Mouse (Mus musculus) midbrain, embryonic 11.5 days (tissue): ENCODE measurements around the gene Sik1. TPM values are rescaled to one million over a fixed set of nuclear protein-coding genes. Genes with fewer than 3 reads are reported as not detected.

Experiments
- ATAC-seq: fragments of 200-750 bp; cut with Nextera tagmentation; 2 replicates; pipeline ENCODE4 v1.8.0; 2017; ENCODE audit warnings: moderate TSS enrichment, moderate library complexity; ENCODE audit not compliant: low FRiP score
- DNase-seq: peaks from one replicate; pipeline ENCODE4 v3.0.0; 2015; ENCODE audit warnings: low spot score; ENCODE audit errors: missing footprints
- H3K27ac ChIP-seq: fragments of 300-500 bp; sonication (generic); 2 replicates; pipeline ENCODE4 v1.5.1; 2014; ENCODE audit warnings: low read depth, low read length
- H3K27me3 ChIP-seq: fragments of 300-500 bp; sonication (generic); 2 replicates; pipeline ENCODE4 v1.6.1; 2014; ENCODE audit warnings: mild to moderate bottlenecking, low read length, moderate library complexity, mixed read lengths; ENCODE audit not compliant: control insufficient read depth, insufficient read depth
- H3K36me3 ChIP-seq: fragments of 300-500 bp; sonication (generic); 2 replicates; pipeline ENCODE4 v1.6.1; 2014; ENCODE audit warnings: mild to moderate bottlenecking, low read length, moderate library complexity, mixed read lengths; ENCODE audit not compliant: control insufficient read depth, insufficient read depth
- H3K4me1 ChIP-seq: fragments of 300-500 bp; sonication (generic); 2 replicates; pipeline ENCODE4 v1.6.1; 2014; ENCODE audit warnings: low read length; ENCODE audit not compliant: control insufficient read depth, insufficient read depth
- H3K4me2 ChIP-seq: fragments of 300-500 bp; sonication (generic); 2 replicates; pipeline ENCODE4 v1.6.1; 2014; ENCODE audit warnings: mild to moderate bottlenecking, moderate library complexity
- H3K4me3 ChIP-seq: fragments of 300-500 bp; sonication (generic); 2 replicates; pipeline ENCODE4 v1.5.1; 2014; ENCODE audit warnings: low read depth, low read length
- H3K9ac ChIP-seq: fragments of 300-500 bp; sonication (generic); 2 replicates; pipeline ENCODE4 v1.6.1; 2014; ENCODE audit warnings: low read length
- H3K9me3 ChIP-seq: fragments of 300-500 bp; sonication (generic); 2 replicates; pipeline ENCODE4 v1.6.1; 2016; ENCODE audit warnings: low read length; ENCODE audit not compliant: control insufficient read depth
- WGBS: fragments of 180-500 bp; shearing (Covaris S2); extraction: QIAGEN DNeasy Blood & Tissue Kit; methylation state at CpG from one replicate; pipeline ENCODE4 v1.1.7; 2014; 5-methylcytosine and 5-hydroxymethylcytosine counted together
- polyA plus RNA-seq: library from polyadenylated mRNA; unstranded; fragments of >200 nt; fragmentation: Nextera tagmentation; extraction: Ambion mirVana; gene quantifications from 2 replicates; pipeline ENCODE4 v1.2.1, GENCODE M21; 2014

Sik1 gene
- polyA plus RNA-seq, 1 experiment from 2014 or later, result 14.0 TPM

GRCm38 (mm10) chr17:31841842-31842611, 13.6 kb downstream of the Sik1 start:
- H3K9ac ChIP-seq, result no peak overlapping the region
- 80% methylated on average over 18 of the region's 18 CpGs for whole genome bisulfite sequencing
- H3K4me2 ChIP-seq, result no peak overlapping the region
- no peaks in the 10 kb centered on the region for H3K9me3 ChIP-seq
- no peaks in the 10 kb centered on the region for H3K27me3 ChIP-seq
- H3K4me3 ChIP-seq, result no peak overlapping the region
- H3K4me1 ChIP-seq, result no peaks in the 10 kb centered on the region
- H3K27ac ChIP-seq, result no peak overlapping the region
- peaks cover 9% of the 10 kb centered on the region for H3K36me3 ChIP-seq
- DNase-seq (no peak), ATAC-seq (no peak)

GRCm38 (mm10) chr17:31841453-31841841, 14.2 kb downstream of the Sik1 start:
- no peaks in the 10 kb centered on the region for H3K27me3 ChIP-seq
- WGBS, result 73% methylated on average over 3 of the region's 3 CpGs
- H3K9ac ChIP-seq, result no peak overlapping the region
- peaks cover 7% of the 10 kb centered on the region for H3K36me3 ChIP-seq
- no peak overlapping the region for H3K4me3 ChIP-seq
- H3K9me3 ChIP-seq, result no peaks in the 10 kb centered on the region
- no peaks in the 10 kb centered on the region for H3K4me1 ChIP-seq
- DNase-seq, result no peak
- no peak overlapping the region for H3K27ac ChIP-seq
- ATAC-seq, result no peak
- no peak overlapping the region for H3K4me2 ChIP-seq

DNA sequence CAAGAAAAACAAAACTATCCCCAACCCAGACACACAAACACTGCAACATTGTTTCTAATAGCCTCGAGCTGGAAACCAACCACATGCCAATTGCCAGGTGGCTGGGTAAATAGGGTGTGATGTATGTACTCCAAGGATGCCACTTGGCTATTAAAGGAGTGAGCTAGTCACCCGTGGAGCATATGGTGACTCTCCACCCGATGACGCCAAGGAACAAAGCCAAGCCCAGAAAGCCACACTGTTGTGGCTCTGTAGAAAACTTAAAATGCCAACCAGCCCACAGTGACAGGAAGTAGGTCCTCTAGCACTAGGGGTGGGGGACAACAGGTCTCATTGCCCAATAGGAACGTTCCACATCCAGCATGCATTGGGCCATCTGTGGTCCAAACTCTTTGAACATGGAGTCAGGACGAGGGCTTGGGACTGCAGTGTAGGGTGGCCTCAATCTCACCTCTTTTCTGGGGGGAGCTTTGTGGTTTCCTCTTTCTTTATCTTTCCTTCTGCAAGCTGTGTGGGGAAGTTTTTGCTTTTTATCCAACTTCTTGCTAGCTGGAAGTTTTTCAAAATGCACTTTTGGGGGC, 15.1 kb downstream of the Sik1 start:
- DNase-seq (no peak), ATAC-seq (no peak)
- Histone ChIP-seq H3K4me2 (no peak overlapping the region), H3K27me3 (no peaks in the 10 kb centered on the region), H3K9me3 (no peaks in the 10 kb centered on the region), H3K9ac (no peak overlapping the region), H3K4me1 (no peaks in the 10 kb centered on the region), H3K36me3 (no peaks in the 10 kb centered on the region; the same call in none of the 2 replicates), H3K27ac (no peak overlapping the region), H3K4me3 (no peak overlapping the region)
- 86% methylated on average over 6 of the region's 6 CpGs for WGBS

DNA sequence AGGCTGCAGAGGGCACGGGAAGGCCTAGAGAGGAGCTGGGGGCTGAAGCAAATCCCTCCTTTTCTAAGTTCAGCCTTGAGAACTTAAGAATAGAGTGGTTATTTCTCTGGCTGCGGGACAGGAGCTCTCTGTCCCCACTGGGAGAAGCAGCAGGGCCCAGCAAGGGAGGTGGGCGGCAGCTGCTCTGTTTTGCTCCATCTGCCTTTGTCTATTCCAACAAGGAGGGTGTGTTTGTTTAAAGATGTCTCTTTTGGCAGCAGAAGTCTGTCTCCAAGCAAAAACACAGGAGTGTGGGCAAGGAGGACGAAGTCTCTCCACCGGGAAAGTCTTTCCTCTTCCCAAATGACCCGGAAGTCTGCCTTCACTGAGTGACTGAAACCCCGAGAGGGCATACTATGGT, 18.8 kb downstream of the Sik1 start:
- Histone ChIP-seq H3K27me3 (no peaks in the 10 kb centered on the region), H3K4me3 (no peak overlapping the region), H3K9ac (no peak overlapping the region), H3K27ac (no peak overlapping the region), H3K4me2 (no peak overlapping the region), H3K4me1 (no peaks in the 10 kb centered on the region), H3K36me3 (no peaks in the 10 kb centered on the region), H3K9me3 (no peaks in the 10 kb centered on the region)
- WGBS, result 77% methylated on average over 7 of the region's 7 CpGs
- DNase-seq, result no peak
- no peak for ATAC-seq

DNA sequence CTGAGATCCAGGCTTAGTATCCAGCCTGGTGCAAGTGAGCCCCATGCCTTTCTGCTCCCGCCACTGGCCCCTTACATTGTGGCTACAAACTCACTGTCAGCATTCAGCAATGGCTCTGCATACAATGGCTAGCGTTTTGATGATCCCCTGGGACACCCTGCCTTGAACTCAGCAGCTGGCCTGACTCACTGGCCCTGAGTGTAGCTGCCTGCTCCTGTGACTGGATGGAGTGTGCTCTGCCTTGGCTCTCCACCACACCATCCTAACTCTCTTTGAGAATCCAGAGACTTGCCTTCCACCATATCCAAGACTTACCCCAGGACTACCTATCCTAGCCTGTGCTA, 19.4 kb downstream of the Sik1 start:
- H3K27ac ChIP-seq, result no peak overlapping the region
- no peak overlapping the region for H3K4me3 ChIP-seq
- H3K36me3 ChIP-seq, result no peaks in the 10 kb centered on the region
- H3K4me2 ChIP-seq, result no peak overlapping the region
- H3K27me3 ChIP-seq, result no peaks in the 10 kb centered on the region
- H3K9ac ChIP-seq, result no peak overlapping the region
- DNase-seq, result no peak
- ATAC-seq, result no peak
- H3K4me1 ChIP-seq, result no peaks in the 10 kb centered on the region
- 88% methylated on average over 2 of the region's 2 CpGs for WGBS
- no peaks in the 10 kb centered on the region for H3K9me3 ChIP-seq

- H3K4me2 ChIP-seq, result no peak overlapping the region
- DNase-seq, result no peak
- no peak overlapping the region for H3K27ac ChIP-seq
- H3K9me3 ChIP-seq, result no peaks in the 10 kb centered on the region
- no peaks in the 10 kb centered on the region for H3K4me1 ChIP-seq
- H3K4me3 ChIP-seq, result no peak overlapping the region
- no peaks in the 10 kb centered on the region for H3K27me3 ChIP-seq
- WGBS, result 91% methylated on average over 11 of the region's 11 CpGs
- H3K36me3 ChIP-seq, result no peaks in the 10 kb centered on the region
- ATAC-seq, result no peak
- H3K9ac ChIP-seq, result no peak overlapping the region
Measured at GRCm38 (mm10) chr17:31835528-31836263, 19.9 kb downstream of the Sik1 start.

DNA sequence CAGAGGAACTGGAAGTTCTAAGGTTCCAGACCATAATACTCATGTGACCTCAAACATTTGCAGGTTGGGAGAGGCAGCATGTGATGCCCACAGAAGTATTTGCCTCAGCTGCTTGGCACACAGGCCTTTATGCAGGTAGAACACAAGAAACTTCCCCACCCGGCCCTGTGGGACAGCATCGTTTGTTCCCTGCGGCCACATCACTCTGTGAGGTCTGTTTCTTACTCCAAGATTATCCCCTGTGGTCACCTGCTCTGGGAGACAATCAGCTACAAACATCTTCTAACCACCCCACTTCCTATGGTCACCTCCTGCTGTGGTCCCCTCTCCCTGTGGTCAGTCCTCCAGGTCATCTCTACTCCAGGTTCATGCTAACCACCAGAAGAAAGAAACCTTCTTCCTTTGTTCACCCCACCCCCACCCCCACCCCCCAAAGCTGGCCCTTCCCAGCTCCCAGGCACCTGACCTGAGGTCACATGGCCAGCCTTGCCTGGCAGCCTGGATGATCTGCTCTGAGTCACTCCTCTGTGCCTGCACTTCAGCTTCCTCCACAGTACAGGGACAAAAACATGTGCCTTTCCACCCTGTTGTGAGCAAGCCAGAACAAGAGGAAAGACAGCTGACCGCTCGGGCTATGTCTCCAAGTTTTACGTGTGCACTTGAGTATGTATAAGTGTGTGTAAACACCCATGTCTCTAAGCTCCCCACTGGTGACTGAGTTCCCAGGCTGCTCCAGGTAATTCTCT, 21.1 kb downstream of the Sik1 start:
- H3K4me1 ChIP-seq, result no peaks in the 10 kb centered on the region
- WGBS, result 79% methylated on average over 6 of the region's 6 CpGs
- H3K9me3 ChIP-seq, result no peaks in the 10 kb centered on the region
- no peak overlapping the region for H3K27ac ChIP-seq
- H3K4me2 ChIP-seq, result no peak overlapping the region
- H3K4me3 ChIP-seq, result no peak overlapping the region
- H3K9ac ChIP-seq, result no peak overlapping the region
- no peak for ATAC-seq
- H3K36me3 ChIP-seq, result no peaks in the 10 kb centered on the region
- no peak for DNase-seq
- H3K27me3 ChIP-seq, result no peaks in the 10 kb centered on the region

- Histone ChIP-seq H3K4me2 (no peak overlapping the region), H3K9ac (no peak overlapping the region), H3K27me3 (no peaks in the 10 kb centered on the region), H3K9me3 (no peaks in the 10 kb centered on the region), H3K4me3 (no peak overlapping the region), H3K27ac (no peak overlapping the region), H3K4me1 (no peaks in the 10 kb centered on the region), H3K36me3 (no peaks in the 10 kb centered on the region)
- DNase-seq (no peak), ATAC-seq (no peak)
- 28% methylated on average over 7 of the region's 7 CpGs for WGBS
Measured at GRCm38 (mm10) chr17:31833752-31834151, 21.9 kb downstream of the Sik1 start.

DNA sequence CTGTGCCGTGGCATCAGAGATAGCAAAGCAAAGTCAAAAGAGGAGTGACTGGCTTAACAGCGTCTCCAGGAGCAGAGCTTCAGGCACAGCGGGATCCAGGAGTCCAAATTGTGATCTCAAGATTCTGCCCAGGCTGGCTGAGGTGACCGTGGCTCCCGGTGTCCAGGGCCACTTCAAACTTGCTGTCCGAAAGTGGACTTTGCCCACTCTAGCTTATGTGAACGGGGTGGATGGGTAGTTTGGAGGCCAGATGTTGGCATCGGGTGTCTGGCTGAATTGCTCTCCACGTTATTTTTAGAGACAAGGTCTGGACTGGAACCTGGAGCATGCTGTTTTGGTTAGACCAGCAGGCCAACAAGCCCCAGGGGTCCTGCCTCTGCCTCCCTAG, 23.0 kb downstream of the Sik1 start:
- Histone ChIP-seq H3K27ac (no peak overlapping the region), H3K9ac (no peak overlapping the region), H3K4me2 (no peak overlapping the region), H3K4me1 (no peaks in the 10 kb centered on the region), H3K36me3 (no peaks in the 10 kb centered on the region), H3K9me3 (no peaks in the 10 kb centered on the region), H3K27me3 (no peaks in the 10 kb centered on the region), H3K4me3 (no peak overlapping the region)
- ATAC-seq, result no peak
- no peak for DNase-seq
- 92% methylated on average over 9 of the region's 9 CpGs for WGBS
